Mouse (Mus musculus) forebrain, embryonic 15.5 days (tissue): ENCODE measurements at regions not wholly inside any gene's neighbourhood (a gene's known extent, or its start where the extent isn't known, plus 50 kb on each side); places are given as distances from the start of the nearest gene placed in this dataset.

Experiments
- ATAC-seq: fragments of 200-750 bp; cut with Nextera tagmentation; replicated peaks from 2 replicates; pipeline ENCODE4 v1.8.0; 2017; ENCODE audit warnings: mild to moderate bottlenecking, moderate TSS enrichment, moderate library complexity
- H3K27ac ChIP-seq: fragments of 300-500 bp; sonication (generic); replicated peaks from 2 replicates; pipeline ENCODE4 v1.5.1; 2015; ENCODE audit warnings: mild to moderate bottlenecking, inconsistent platforms
- H3K27me3 ChIP-seq: fragments of 300-500 bp; sonication (generic); 2 replicates; pipeline ENCODE4 v1.6.1; 2015; ENCODE audit warnings: inconsistent platforms
- H3K36me3 ChIP-seq: fragments of 300-500 bp; sonication (generic); 2 replicates; pipeline ENCODE4 v1.6.1; 2015; ENCODE audit warnings: mild to moderate bottlenecking, inconsistent platforms
- H3K4me1 ChIP-seq: fragments of 300-500 bp; sonication (generic); 2 replicates; pipeline ENCODE4 v1.6.1; 2015; ENCODE audit warnings: inconsistent platforms
- H3K4me2 ChIP-seq: fragments of 300-500 bp; sonication (generic); replicated peaks from 2 replicates; pipeline ENCODE4 v1.6.1; 2015; ENCODE audit warnings: mild to moderate bottlenecking, inconsistent platforms
- H3K4me3 ChIP-seq: fragments of 300-500 bp; sonication (generic); 2 replicates; pipeline ENCODE4 v1.5.1; 2015; ENCODE audit warnings: mild to moderate bottlenecking, inconsistent platforms
- H3K9ac ChIP-seq: fragments of 300-500 bp; sonication (generic); replicated peaks from 2 replicates; pipeline ENCODE4 v1.6.1; 2015; ENCODE audit warnings: mild to moderate bottlenecking, inconsistent platforms
- H3K9me3 ChIP-seq: fragments of 300-500 bp; sonication (generic); 2 replicates; pipeline ENCODE4 v1.6.1; 2016; ENCODE audit warnings: inconsistent platforms
- WGBS: fragments of 180-500 bp; shearing (Covaris S2); methylation state at CpG from one replicate; pipeline ENCODE4 v1.1.7; 2015; ENCODE audit warnings: mixed read lengths; 5-methylcytosine and 5-hydroxymethylcytosine counted together

GRCm38 (mm10) chr2:106318695-106319266 lies 315.4 kb upstream of the Dnajc24 start:
- ATAC-seq: peak; percentile 48; the same call in 1 of the 2 replicates
- Histone ChIP-seq H3K9ac (no peak overlapping the region), H3K4me1 (no peaks in the 10 kb centered on the region), H3K27ac (no peak overlapping the region), H3K4me3 (no peak overlapping the region), H3K36me3 (no peaks in the 10 kb centered on the region), H3K27me3 (no peaks in the 10 kb centered on the region), H3K9me3 (no peaks in the 10 kb centered on the region), H3K4me2 (no peak overlapping the region)
- WGBS: 70% methylated on average over 3 of the region's 3 CpGs

GRCm38 (mm10) chr2:106346781-106347180 lies 343.4 kb upstream of the Dnajc24 start:
- H3K9ac ChIP-seq: no peak overlapping the region
- no peak overlapping the region for H3K4me3 ChIP-seq
- H3K27ac ChIP-seq: no peak overlapping the region
- no peaks in the 10 kb centered on the region for H3K27me3 ChIP-seq
- no peak for ATAC-seq
- H3K4me2 ChIP-seq: no peak overlapping the region
- no peaks in the 10 kb centered on the region for H3K4me1 ChIP-seq
- no peaks in the 10 kb centered on the region for H3K36me3 ChIP-seq
- H3K9me3 ChIP-seq: no peaks in the 10 kb centered on the region
- 82% methylated on average over 6 of the region's 6 CpGs for WGBS

- no peak for ATAC-seq
- Histone ChIP-seq H3K4me1 (no peaks in the 10 kb centered on the region), H3K9ac (no peak overlapping the region), H3K36me3 (no peaks in the 10 kb centered on the region), H3K9me3 (no peaks in the 10 kb centered on the region), H3K27me3 (no peaks in the 10 kb centered on the region), H3K27ac (no peak overlapping the region), H3K4me3 (no peak overlapping the region), H3K4me2 (no peak overlapping the region)
- WGBS: 93% methylated on average over 7 of the region's 7 CpGs
Measured at GRCm38 (mm10) chr2:106347249-106347648, 343.9 kb upstream of the Dnajc24 start.

- Histone ChIP-seq H3K36me3 (no peaks in the 10 kb centered on the region), H3K4me1 (peaks cover 7% of the 10 kb centered on the region), H3K27ac (no peak overlapping the region), H3K4me2 (no peak overlapping the region), H3K9ac (no peak overlapping the region), H3K4me3 (no peak overlapping the region), H3K27me3 (no peaks in the 10 kb centered on the region), H3K9me3 (no peaks in the 10 kb centered on the region)
- 77% methylated on average over 3 of the region's 3 CpGs for WGBS
- peak; percentile 57 for ATAC-seq
Measured at GRCm38 (mm10) chr2:106355565-106355964, 337.5 kb upstream of the Mpped2 start.

GRCm38 (mm10) chr2:106355984-106356547 lies 337.0 kb upstream of the Mpped2 start:
- no peaks in the 10 kb centered on the region for H3K27me3 ChIP-seq
- H3K27ac ChIP-seq: no peak overlapping the region
- H3K36me3 ChIP-seq: no peaks in the 10 kb centered on the region
- peaks cover 7% of the 10 kb centered on the region for H3K4me1 ChIP-seq
- no peak overlapping the region for H3K9ac ChIP-seq
- H3K4me3 ChIP-seq: no peak overlapping the region
- no peaks in the 10 kb centered on the region for H3K9me3 ChIP-seq
- WGBS: 31% methylated on average over 5 of the region's 5 CpGs
- H3K4me2 ChIP-seq: no peak overlapping the region
- ATAC-seq: peak; percentile 96

GRCm38 (mm10) chr2:106368641-106369040 lies 324.4 kb upstream of the Mpped2 start:
- WGBS: 81% methylated on average over 5 of the region's 5 CpGs

GRCm38 (mm10) chr2:106383415-106384285 lies 309.4 kb upstream of the Mpped2 start:
- 64% methylated on average over 14 of the region's 14 CpGs for WGBS
- no peak overlapping the region for H3K4me2 ChIP-seq
- ATAC-seq: no peak

More at GRCm38 (mm10) chr2:106368641-106369040, 324.4 kb upstream of the Mpped2 start:
- Histone ChIP-seq H3K9me3 (no peaks in the 10 kb centered on the region), H3K36me3 (no peaks in the 10 kb centered on the region), H3K27me3 (no peaks in the 10 kb centered on the region), H3K27ac (no peak overlapping the region), H3K4me2 (no peak overlapping the region), H3K9ac (no peak overlapping the region), H3K4me1 (no peaks in the 10 kb centered on the region), H3K4me3 (no peak overlapping the region)
- no peak for ATAC-seq

GRCm38 (mm10) chr2:106384286-106384595 lies 308.8 kb upstream of the Mpped2 start:
- Histone ChIP-seq H3K4me3 (no peak overlapping the region), H3K4me2 (no peak overlapping the region), H3K36me3 (no peaks in the 10 kb centered on the region), H3K9me3 (no peaks in the 10 kb centered on the region), H3K27ac (no peak overlapping the region), H3K27me3 (no peaks in the 10 kb centered on the region), H3K9ac (no peak overlapping the region), H3K4me1 (0 out of 2 replicates have a peak, but pooled peaks cover 3% of the 10 kb centered on the region)
- WGBS: 76% methylated on average over 5 of the region's 5 CpGs
- ATAC-seq: no peak

More at GRCm38 (mm10) chr2:106383415-106384285, 309.4 kb upstream of the Mpped2 start:
- no peaks in the 10 kb centered on the region for H3K27me3 ChIP-seq
- H3K4me3 ChIP-seq: no peak overlapping the region
- H3K9ac ChIP-seq: no peak overlapping the region
- H3K9me3 ChIP-seq: no peaks in the 10 kb centered on the region
- H3K27ac ChIP-seq: no peak overlapping the region
- no peaks in the 10 kb centered on the region for H3K36me3 ChIP-seq
- H3K4me1 ChIP-seq: 0 out of 2 replicates have a peak, but pooled peaks cover 3% of the 10 kb centered on the region

GRCm38 (mm10) chr2:106384842-106385241 lies 308.2 kb upstream of the Mpped2 start:
- Histone ChIP-seq H3K36me3 (no peaks in the 10 kb centered on the region), H3K27ac (no peak overlapping the region), H3K4me2 (no peak overlapping the region), H3K9ac (no peak overlapping the region), H3K27me3 (no peaks in the 10 kb centered on the region), H3K4me1 (0 out of 2 replicates have a peak, but pooled peaks cover 3% of the 10 kb centered on the region), H3K9me3 (no peaks in the 10 kb centered on the region), H3K4me3 (no peak overlapping the region)
- WGBS: 68% methylated on average over 3 of the region's 3 CpGs
- 0 out of 2 replicates have a peak, but pooled peaks have one; percentile 35 for ATAC-seq

- 90% methylated on average over 6 of the region's 6 CpGs for WGBS
- Histone ChIP-seq H3K27me3 (no peaks in the 10 kb centered on the region), H3K4me1 (no peaks in the 10 kb centered on the region), H3K4me3 (no peak overlapping the region), H3K9ac (no peak overlapping the region), H3K9me3 (no peaks in the 10 kb centered on the region), H3K36me3 (no peaks in the 10 kb centered on the region), H3K4me2 (no peak overlapping the region), H3K27ac (no peak overlapping the region)
- ATAC-seq: no peak
Measured at GRCm38 (mm10) chr2:106412158-106412557, 280.9 kb upstream of the Mpped2 start.

- ATAC-seq: no peak
- Histone ChIP-seq H3K27ac (no peak overlapping the region), H3K4me2 (no peak overlapping the region), H3K4me3 (no peak overlapping the region), H3K9me3 (no peaks in the 10 kb centered on the region), H3K9ac (no peak overlapping the region), H3K36me3 (no peaks in the 10 kb centered on the region), H3K27me3 (no peaks in the 10 kb centered on the region), H3K4me1 (no peaks in the 10 kb centered on the region)
- 72% methylated on average over 7 of the region's 7 CpGs for WGBS
Measured at GRCm38 (mm10) chr2:106415474-106416019, 277.5 kb upstream of the Mpped2 start.

GRCm38 (mm10) chr2:106418181-106418580 lies 274.9 kb upstream of the Mpped2 start:
- no peaks in the 10 kb centered on the region for H3K4me1 ChIP-seq
- H3K27me3 ChIP-seq: no peaks in the 10 kb centered on the region
- ATAC-seq: no peak
- no peak overlapping the region for H3K9ac ChIP-seq
- no peak overlapping the region for H3K4me2 ChIP-seq
- no peak overlapping the region for H3K4me3 ChIP-seq
- no peaks in the 10 kb centered on the region for H3K36me3 ChIP-seq
- H3K27ac ChIP-seq: no peak overlapping the region
- 57% methylated on average over 2 of the region's 2 CpGs for WGBS
- no peaks in the 10 kb centered on the region for H3K9me3 ChIP-seq
